Mouse (Mus musculus) heart, embryonic 15.5 days (tissue): ENCODE data around the gene Cchcr1. TPM values are rescaled to one million over a fixed set of nuclear protein-coding genes. Genes with fewer than 3 reads are reported as not detected.

Experiments used
- ATAC-seq: fragments of 200-750 bp; cut with Nextera tagmentation; replicated peaks from 2 replicates; pipeline ENCODE4 v1.8.0; 2017; ENCODE audit warnings: low read depth, moderate TSS enrichment; ENCODE audit not compliant: insufficient number of reproducible peaks, insufficient read depth, low FRiP score
- H3K27ac ChIP-seq: fragments of 300-500 bp; sonication (generic); 2 replicates; pipeline ENCODE4 v1.5.1; 2015; ENCODE audit warnings: mild to moderate bottlenecking, inconsistent platforms
- H3K27me3 ChIP-seq: fragments of 300-500 bp; sonication (generic); 2 replicates; pipeline ENCODE4 v1.6.1; 2015; ENCODE audit warnings: inconsistent platforms
- H3K36me3 ChIP-seq: fragments of 300-500 bp; sonication (generic); 2 replicates; pipeline ENCODE4 v1.6.1; 2015; ENCODE audit warnings: mild to moderate bottlenecking, inconsistent platforms
- H3K4me1 ChIP-seq: fragments of 300-500 bp; sonication (generic); replicated peaks from 2 replicates; pipeline ENCODE4 v1.6.1; 2015; ENCODE audit warnings: inconsistent platforms
- H3K4me2 ChIP-seq: fragments of 300-500 bp; sonication (generic); 2 replicates; pipeline ENCODE4 v1.6.1; 2015; ENCODE audit warnings: inconsistent platforms, mild to moderate bottlenecking, moderate library complexity
- H3K4me3 ChIP-seq: fragments of 300-500 bp; sonication (generic); 2 replicates; pipeline ENCODE4 v1.5.1; 2015; ENCODE audit warnings: mild to moderate bottlenecking, inconsistent platforms
- H3K9ac ChIP-seq: fragments of 300-500 bp; sonication (generic); 2 replicates; pipeline ENCODE4 v1.6.1; 2015; ENCODE audit warnings: mild to moderate bottlenecking, inconsistent platforms
- H3K9me3 ChIP-seq: fragments of 300-500 bp; sonication (generic); replicated peaks from 2 replicates; pipeline ENCODE4 v1.6.1; 2016; ENCODE audit warnings: inconsistent platforms
- WGBS: fragments of 180-500 bp; shearing (Covaris S2); methylation state at CpG from one replicate; pipeline ENCODE4 v1.1.7; 2015; ENCODE audit warnings: mixed read lengths; 5-methylcytosine and 5-hydroxymethylcytosine counted together
- polyA plus RNA-seq: library from polyadenylated mRNA; unstranded; fragments of >200 nt; fragmentation: Nextera tagmentation; extraction: Ambion mirVana; gene quantifications from 2 replicates; pipeline ENCODE4 v1.2.1, GENCODE M21; 2015

Cchcr1 gene
- polyA plus RNA-seq, 1 experiment from 2014 or later, result 12.8 TPM

DNA sequence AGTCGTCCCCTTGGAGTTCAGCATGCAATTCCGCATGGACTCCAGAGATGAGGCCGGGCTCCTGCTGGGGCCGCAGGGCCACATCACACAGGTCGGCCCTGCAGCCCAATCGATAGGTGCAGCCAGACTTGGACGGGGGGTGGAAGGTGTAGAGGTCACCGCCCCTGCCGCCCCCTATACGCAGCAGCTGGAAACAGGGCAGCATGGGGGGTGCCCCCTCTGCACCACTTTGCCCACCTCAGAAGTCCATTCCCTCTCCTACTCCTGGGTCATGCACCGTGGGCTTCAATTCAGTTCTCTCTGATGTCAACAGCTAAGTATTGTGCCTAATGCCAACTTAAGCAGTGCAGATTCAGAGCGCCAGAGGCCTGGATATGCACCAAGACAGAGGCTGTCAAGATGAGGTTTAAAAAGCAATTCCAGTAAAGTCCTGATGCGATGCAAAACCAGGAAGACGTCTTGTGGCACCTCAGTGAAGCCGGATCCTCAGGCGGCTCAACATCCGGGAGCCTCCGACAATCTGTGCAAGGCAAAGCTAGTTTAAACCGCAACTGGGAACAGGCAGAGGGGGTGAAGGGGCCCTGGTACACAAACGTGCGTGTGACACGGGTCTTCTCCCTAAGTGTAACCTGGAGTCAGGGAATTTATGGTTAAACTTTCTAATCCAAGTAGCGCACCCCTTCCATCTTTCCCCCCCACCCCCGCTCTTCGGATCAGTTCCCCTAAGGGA, 824 bp upstream of the Cchcr1 start:
- H3K9ac ChIP-seq, result peak overlapping the region; percentile 68
- WGBS, result 4% methylated on average over 25 of the region's 25 CpGs
- peaks cover 34% of the 10 kb centered on the region for H3K4me1 ChIP-seq
- no peaks in the 10 kb centered on the region for H3K27me3 ChIP-seq
- H3K36me3 ChIP-seq, result no peaks in the 10 kb centered on the region
- no peak for ATAC-seq
- H3K27ac ChIP-seq, result peak overlapping the region; percentile 53
- peak overlapping the region; percentile 78 for H3K4me2 ChIP-seq
- H3K4me3 ChIP-seq, result peak overlapping the region; percentile 81
- H3K9me3 ChIP-seq, result no peaks in the 10 kb centered on the region

DNA sequence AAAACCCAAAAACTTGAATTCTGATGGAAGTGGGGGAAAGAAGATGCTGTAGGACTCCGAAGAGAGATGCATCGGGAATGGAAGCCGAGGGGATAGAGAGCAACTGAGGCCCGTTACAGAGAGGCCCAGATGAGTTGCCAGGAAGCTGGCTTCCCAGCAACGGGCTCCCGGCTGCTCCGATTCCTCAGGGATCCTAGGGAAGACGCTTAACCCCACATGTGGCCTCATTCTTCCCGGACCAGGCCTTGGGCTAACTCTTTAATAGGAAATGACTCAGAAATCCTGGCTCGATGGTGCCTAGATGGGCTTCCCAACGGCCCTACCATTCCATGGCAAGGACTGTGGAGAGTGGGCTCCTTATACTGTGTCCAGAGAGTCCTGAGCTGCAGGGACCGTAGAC, 626 bp downstream of the Cchcr1 start:
- H3K36me3 ChIP-seq, result 0 out of 2 replicates have a peak, but pooled peaks cover 1% of the 10 kb centered on the region
- peak overlapping the region; percentile 67 for H3K9ac ChIP-seq
- H3K4me1 ChIP-seq, result peaks cover 34% of the 10 kb centered on the region
- H3K27ac ChIP-seq, result peak overlapping the region; percentile 41
- no peak for ATAC-seq
- 6% methylated on average over 12 of the region's 12 CpGs for WGBS
- H3K4me3 ChIP-seq, result peak overlapping the region; percentile 81
- no peaks in the 10 kb centered on the region for H3K27me3 ChIP-seq
- no peaks in the 10 kb centered on the region for H3K9me3 ChIP-seq
- peak overlapping the region; percentile 78 for H3K4me2 ChIP-seq

DNA sequence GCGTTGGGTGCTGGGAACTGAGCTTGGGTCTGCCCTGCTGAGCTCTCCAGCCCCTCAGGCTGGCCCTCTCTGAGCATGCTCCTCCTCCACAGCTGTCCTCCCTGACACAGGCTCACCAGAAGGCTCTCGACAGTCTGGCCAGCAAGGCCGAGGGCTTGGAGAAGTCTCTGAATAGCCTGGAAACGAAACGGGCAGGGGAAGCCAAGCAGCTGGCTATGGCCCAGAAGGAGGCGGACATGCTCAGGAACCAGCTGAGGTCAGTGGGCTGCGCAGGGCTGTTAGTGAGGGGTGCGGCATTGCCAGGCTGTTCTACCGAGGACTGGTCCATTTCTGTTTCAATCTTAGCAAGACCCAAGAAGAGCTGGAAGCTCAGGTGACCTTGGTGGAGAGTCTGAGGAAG, 7.5 kb downstream of the Cchcr1 start:
- Histone ChIP-seq H3K27ac (no peak overlapping the region), H3K4me3 (no peak overlapping the region), H3K4me1 (no peaks in the 10 kb centered on the region), H3K27me3 (no peaks in the 10 kb centered on the region), H3K9ac (no peak overlapping the region), H3K9me3 (no peaks in the 10 kb centered on the region), H3K4me2 (no peak overlapping the region), H3K36me3 (peaks cover 36% of the 10 kb centered on the region)
- 81% methylated on average over 9 of the region's 9 CpGs for WGBS
- no peak for ATAC-seq

DNA sequence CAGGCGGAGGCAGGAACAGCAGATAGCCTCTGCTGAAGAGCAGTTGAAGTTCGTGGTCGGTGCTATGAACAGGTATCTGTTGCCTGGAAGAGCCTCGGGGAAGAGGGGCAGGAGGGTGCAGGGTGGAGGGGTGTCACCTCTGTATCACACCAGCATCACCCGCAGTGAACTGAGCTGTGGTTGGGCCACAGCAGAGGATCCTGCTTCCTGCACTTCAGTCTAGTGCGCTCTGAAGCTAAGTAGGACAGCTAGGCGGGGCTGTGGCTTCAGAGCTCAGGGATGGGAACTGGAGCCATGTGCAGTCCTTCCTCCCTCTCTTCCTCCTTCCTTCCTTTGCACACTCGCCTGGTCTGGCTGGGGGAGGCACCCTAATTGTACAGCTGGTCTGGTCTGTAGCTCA, 9.7 kb downstream of the Cchcr1 start:
- Histone ChIP-seq H3K27ac (no peak overlapping the region), H3K9ac (no peak overlapping the region), H3K36me3 (peaks cover 43% of the 10 kb centered on the region), H3K4me2 (no peak overlapping the region), H3K27me3 (no peaks in the 10 kb centered on the region), H3K4me1 (no peaks in the 10 kb centered on the region), H3K9me3 (no peaks in the 10 kb centered on the region), H3K4me3 (no peak overlapping the region)
- WGBS, result 60% methylated on average over 8 of the region's 8 CpGs
- ATAC-seq, result no peak

DNA sequence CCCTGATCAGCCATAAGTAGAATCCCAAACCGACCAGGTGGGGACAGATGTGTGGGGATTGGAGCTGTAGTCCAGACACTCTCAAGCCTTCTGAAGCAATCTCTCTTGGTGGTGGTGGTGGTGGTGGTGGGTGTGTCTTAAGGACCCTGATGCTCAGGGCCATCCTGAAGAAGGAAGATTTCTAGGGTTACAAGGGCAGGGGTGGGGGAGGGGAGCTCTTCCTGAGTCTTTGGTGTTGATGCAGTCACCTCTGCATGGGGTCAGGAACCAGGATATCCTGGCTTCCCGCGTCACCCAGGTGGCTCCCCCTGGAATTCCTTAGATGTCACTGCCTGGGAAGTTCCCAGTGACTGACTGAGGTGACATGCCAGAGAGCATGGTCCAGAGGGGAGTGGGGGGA, 15.5 kb downstream of the Cchcr1 start:
- no peaks in the 10 kb centered on the region for H3K4me1 ChIP-seq
- ATAC-seq, result no peak
- WGBS, result 4% methylated on average over 3 of the region's 3 CpGs
- peaks cover 12% of the 10 kb centered on the region; the same call in 1 of the 2 replicates for H3K27me3 ChIP-seq
- H3K4me3 ChIP-seq, result no peak overlapping the region
- no peak overlapping the region for H3K4me2 ChIP-seq
- H3K9ac ChIP-seq, result no peak overlapping the region
- no peaks in the 10 kb centered on the region for H3K9me3 ChIP-seq
- H3K36me3 ChIP-seq, result peaks cover 21% of the 10 kb centered on the region
- H3K27ac ChIP-seq, result no peak overlapping the region

DNA sequence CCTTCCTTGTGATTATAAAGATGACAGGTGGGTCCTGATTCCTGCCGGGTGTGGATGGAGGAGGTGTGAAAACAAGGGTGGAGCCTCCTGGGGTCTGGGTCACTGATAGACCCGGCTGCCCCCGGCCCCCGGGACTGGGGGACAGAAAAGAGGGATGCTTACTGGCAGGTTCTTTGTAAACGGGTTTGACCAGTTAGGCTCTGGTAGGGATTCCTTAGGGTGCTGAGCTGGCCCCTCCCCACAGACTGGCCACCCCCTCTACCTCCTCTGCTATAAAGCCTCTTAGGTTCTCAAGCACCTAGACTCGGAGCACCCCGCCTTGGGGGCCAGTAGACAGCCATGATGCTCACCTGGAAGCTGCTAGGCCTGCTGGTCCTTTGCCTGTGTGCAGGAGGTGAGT, 16.0 kb downstream of the Cchcr1 start, which contains the start of gene Psors1c2:
Gene Psors1c2 (plus strand): TSS at position 301 of the 400 bp plus-strand sequence.
- Histone ChIP-seq H3K27ac (no peak within 1 kb of the TSS), H3K27me3 (peaks cover 12% of the 10 kb centered on the region; the same call in 1 of the 2 replicates), H3K9me3 (no peaks in the 10 kb centered on the region), H3K9ac (no peak within 1 kb of the TSS), H3K36me3 (peaks cover 21% of the 10 kb centered on the region), H3K4me3 (no peak within 1 kb of the TSS), H3K4me1 (no peaks in the 10 kb centered on the region), H3K4me2 (no peak within 1 kb of the TSS)
- 14% methylated on average over 7 of the region's 7 CpGs for WGBS
- ATAC-seq, result no peak

DNA sequence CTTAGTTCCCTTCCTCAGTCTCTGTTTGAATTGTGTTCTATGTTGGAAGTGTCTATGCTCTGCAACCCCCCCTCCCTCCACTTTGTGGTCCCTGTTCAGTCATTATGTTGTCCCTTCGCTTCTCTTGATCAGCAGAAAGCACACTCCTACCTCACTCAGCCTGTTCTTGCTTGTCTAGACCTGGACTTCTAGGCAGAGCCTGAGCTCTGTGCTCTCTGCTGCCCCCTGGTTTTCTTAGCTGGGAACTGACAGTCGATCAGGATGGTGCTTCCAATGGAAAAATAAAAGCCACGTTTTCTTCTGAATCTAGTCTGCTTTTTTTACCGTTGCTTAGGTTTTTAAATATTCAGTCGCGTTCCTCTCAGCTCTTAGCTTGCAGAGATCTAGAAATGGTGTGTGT, 17.4 kb downstream of the Cchcr1 start:
- H3K9me3 ChIP-seq, result no peaks in the 10 kb centered on the region
- WGBS, result 9% methylated on average over 6 of the region's 6 CpGs
- peaks cover 15% of the 10 kb centered on the region; the same call in 1 of the 2 replicates for H3K27me3 ChIP-seq
- no peak overlapping the region for H3K9ac ChIP-seq
- H3K36me3 ChIP-seq, result peaks cover 7% of the 10 kb centered on the region
- no peaks in the 10 kb centered on the region for H3K4me1 ChIP-seq
- H3K27ac ChIP-seq, result no peak overlapping the region
- ATAC-seq, result no peak
- H3K4me3 ChIP-seq, result no peak overlapping the region
- no peak overlapping the region for H3K4me2 ChIP-seq

DNA sequence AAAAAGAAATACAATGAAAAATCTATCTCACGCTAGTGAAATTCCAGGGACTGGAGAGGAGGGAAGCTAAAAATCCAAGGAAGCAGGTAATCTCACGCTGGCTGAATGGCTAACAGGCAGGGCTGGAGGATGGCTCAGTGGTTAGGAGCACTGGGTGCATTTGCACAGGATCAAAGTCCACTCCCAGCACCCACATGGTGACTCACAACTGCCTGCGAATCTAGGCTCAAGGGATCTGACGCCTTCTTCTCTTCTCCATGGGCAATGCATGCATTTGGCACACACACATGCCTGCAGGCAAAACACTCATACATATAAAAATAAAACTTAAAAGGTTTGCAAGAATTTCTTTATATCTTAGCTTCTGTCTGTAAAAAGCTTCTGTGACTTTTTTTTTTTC, 20.5 kb downstream of the Cchcr1 start:
- H3K4me2 ChIP-seq, result no peak overlapping the region
- no peak overlapping the region for H3K4me3 ChIP-seq
- no peaks in the 10 kb centered on the region for H3K36me3 ChIP-seq
- no peaks in the 10 kb centered on the region for H3K4me1 ChIP-seq
- 86% methylated on average over 4 of the region's 4 CpGs for WGBS
- H3K9me3 ChIP-seq, result no peaks in the 10 kb centered on the region
- H3K9ac ChIP-seq, result no peak overlapping the region
- ATAC-seq, result no peak
- no peak overlapping the region for H3K27ac ChIP-seq
- H3K27me3 ChIP-seq, result peaks cover 15% of the 10 kb centered on the region; the same call in 1 of the 2 replicates

DNA sequence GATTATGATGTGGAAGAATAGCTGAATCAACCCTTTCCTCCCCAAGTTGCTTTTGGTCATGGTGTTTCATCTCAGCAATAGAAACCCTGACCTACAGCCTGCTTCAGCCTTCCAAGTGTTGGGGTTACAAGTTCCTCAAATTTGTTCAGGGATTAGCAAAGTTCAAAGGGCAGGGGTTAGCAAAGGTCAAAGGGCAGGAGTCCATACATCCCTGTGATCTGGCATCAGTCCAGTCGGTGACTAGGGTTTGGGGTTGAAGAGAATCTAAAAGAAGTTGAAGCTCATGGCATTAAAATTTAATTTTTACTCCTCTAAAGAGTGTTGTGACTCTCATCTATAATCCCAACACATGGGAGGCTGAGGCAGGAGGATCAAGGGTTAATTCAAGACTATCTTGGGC, 21.6 kb downstream of the Cchcr1 start:
- Histone ChIP-seq H3K27me3 (peaks cover 10% of the 10 kb centered on the region; the same call in 1 of the 2 replicates), H3K4me2 (no peak overlapping the region), H3K4me1 (peaks cover 6% of the 10 kb centered on the region), H3K9me3 (no peaks in the 10 kb centered on the region), H3K27ac (no peak overlapping the region), H3K9ac (no peak overlapping the region), H3K4me3 (no peak overlapping the region), H3K36me3 (no peaks in the 10 kb centered on the region)
- WGBS, result 73% methylated on average over 1 of the region's 1 CpGs
- no peak for ATAC-seq

DNA sequence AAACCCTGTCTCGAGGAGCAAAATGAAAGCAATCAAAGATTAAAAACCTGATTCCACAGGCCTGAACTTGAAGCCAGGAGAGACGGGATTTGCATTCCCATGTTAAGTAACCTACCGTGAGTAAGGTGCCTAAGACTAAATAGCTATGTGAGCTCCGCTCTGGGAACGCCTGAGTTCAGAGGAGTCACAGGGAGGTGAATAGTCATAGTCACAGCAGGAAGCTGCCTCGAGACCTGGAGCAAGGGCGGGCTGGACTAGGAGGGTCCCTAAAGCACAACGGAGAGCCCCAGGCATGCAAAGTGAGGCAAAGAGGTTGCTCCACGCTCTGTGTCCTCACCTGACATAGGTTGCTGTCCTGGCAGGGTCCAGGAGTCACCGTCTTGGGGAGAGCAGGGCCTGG, 22.6 kb downstream of the Cchcr1 start:
- no peak overlapping the region for H3K9ac ChIP-seq
- no peak overlapping the region for H3K4me2 ChIP-seq
- H3K4me1 ChIP-seq, result peaks cover 14% of the 10 kb centered on the region
- no peak for ATAC-seq
- no peak overlapping the region for H3K27ac ChIP-seq
- 0 out of 2 replicates have a peak, but pooled peaks cover 3% of the 10 kb centered on the region for H3K27me3 ChIP-seq
- no peaks in the 10 kb centered on the region for H3K36me3 ChIP-seq
- no peak overlapping the region for H3K4me3 ChIP-seq
- no peaks in the 10 kb centered on the region for H3K9me3 ChIP-seq
- 51% methylated on average over 10 of the region's 10 CpGs for WGBS

DNA sequence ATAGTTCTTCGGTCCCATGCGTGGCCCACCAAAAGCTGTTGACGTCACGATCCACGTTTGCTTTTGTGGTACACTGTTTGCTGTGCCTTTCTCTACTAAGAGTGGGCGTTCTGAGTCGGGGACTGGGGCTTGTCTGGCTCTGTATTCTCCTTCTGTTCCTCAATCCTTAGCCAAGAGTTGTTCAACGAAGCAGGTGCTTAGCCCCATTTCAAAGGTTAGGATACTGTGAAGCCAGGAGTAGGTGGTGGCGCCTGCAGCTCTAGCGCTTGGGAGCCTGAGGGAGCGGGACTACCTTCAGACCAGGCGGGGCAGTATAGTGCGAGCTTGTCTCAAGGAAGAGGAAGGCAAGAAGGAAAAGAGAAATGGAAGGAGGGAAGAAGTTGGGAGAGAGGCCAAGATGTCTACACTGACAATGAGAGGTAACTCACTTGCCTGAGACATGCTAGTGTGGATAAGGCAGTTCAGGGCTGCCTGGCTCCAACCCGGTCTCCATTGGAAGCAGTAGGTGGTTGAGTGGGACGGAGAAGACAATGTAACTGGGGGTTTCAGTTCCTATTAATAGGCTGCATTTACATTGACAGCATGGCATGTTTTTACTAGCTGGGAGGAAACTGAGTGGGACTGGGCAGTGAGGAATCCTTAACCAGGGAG, 26.0 kb downstream of the Cchcr1 start:
- WGBS, result 72% methylated on average over 15 of the region's 15 CpGs
- Histone ChIP-seq H3K36me3 (no peaks in the 10 kb centered on the region), H3K4me1 (peaks cover 14% of the 10 kb centered on the region), H3K27ac (peak overlapping the region; percentile 33; the same call in 1 of the 2 replicates), H3K4me3 (0 out of 2 replicates have a peak overlapping the region, but pooled peaks have one; percentile 3), H3K4me2 (peak overlapping the region; percentile 38), H3K9me3 (no peaks in the 10 kb centered on the region), H3K27me3 (0 out of 2 replicates have a peak, but pooled peaks cover 3% of the 10 kb centered on the region), H3K9ac (no peak overlapping the region)
- ATAC-seq, result no peak
